Mouse (Mus musculus) heart, postnatal 4 days (tissue): ENCODE data around the gene Dcpp2. TPM values are rescaled to one million over a fixed set of nuclear protein-coding genes. Genes with fewer than 3 reads are reported as not detected.
"Not testable (repeated sequence)": the region's sequence is repeated elsewhere in the genome, so short reads cannot be mapped to it uniquely, and the experiment has no call there.

Experiments used
- DNase-seq: peaks from one replicate; pipeline ENCODE4 v3.0.0; 2021
- total RNA-seq, 2 experiments: library from RNA; stranded (reverse); gene quantifications; 2 replicates each; pipeline ENCODE4 v1.2.3; 2021

The Dcpp2 gene
- not detected for total RNA-seq

DNA sequence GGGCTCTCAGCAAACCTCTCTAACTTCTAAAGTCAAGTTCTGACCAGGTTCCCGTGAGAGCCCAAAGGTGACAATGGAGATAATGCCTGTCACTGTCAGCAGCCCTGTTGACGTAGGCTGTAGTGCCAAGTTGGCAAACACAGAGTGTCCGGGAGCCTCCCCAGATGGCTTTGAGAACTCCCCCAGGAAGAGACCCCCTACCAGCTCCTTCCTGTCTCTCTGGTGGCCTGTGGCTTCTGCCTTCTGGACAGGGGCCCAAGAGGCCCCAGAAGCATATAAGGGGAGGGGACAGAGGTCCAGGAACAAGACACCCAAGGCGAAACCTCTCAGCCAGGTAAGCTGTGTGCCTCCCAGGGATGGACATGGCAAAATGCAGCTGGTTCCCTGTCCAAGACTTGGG lies at the start of gene Dcpp2, which contains the start of gene Dcpp1:
Gene Dcpp2, plus strand, starts transcription at position 305 of the 400 bp plus-strand sequence.
Gene Dcpp1, plus strand, starts transcription at position 301 of the 400 bp plus-strand sequence.
- not testable (repeated sequence) for DNase-seq

DNA sequence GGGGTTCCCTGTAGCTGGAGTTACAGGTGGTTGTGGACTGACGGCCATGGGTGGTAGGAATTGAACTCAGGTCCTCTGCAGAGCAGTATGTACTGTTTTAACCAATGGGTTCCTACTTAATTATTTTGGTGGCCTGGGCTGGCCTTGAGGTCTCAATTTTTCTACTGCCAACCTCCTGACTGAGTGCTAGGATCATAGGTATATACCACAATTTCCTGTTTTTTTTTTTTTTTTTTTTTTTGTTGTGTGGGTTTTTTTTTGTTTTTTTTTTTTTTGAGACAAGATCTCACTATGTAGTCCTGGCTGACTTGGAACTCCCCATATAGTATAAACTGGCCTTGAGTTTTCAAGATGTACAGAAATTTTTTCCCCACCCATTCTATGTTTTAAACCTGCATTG lies 49.5 kb upstream of the Dcpp2 start:
- no peak for DNase-seq

DNA sequence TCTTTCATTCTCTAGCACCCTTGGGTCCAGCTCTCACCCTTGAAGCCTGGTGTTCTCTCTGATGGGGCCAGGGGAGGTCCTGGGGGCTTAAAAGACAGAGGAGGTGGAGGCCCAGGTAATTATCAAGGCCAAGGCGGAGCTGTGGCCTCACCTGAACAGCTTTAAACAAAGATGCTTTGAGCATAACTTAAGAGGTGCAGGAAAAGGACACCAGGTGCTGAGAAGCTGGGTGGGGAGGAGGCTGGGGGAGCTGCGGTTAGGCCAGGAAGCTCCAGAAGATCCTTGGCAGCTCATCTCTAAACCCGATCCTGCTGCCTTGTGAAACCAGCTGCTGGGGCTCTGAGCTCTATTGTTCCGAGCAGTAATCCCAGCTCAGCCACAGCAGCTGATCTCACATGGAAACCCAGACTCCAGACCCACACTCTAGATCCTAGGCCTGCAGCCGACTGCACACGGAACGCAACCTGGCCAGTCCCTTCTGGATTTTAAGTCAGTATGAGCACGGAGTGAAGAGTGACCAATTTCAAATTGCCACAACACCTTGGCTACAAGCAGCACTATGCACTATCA lies 44.6 kb upstream of the Dcpp2 start, which contains the start of gene Prss33:
Gene Prss33, minus strand, starts transcription at position 51 of the 570 bp plus-strand sequence.
- no peak for DNase-seq

DNA sequence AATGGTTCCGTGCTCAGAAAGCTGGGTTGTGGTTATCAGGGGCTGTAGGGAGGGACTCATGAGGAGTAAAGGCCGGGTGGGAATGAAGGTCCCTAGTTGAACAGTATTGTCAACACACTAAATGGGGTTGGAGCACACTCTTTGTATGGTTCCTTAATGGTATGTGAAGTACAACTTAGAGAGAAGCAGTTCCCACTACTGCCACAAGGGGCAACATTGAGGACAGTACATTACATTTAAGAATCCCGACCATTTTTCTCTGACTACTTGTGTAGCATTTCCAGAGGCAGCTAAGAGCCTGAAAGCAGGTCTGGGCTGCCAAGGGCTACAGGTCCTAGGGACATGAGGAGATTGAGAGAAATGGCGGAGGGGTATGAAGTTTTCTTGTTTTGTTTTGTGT lies 39.5 kb upstream of the Dcpp2 start:
- peak; percentile 71 for DNase-seq

DNA sequence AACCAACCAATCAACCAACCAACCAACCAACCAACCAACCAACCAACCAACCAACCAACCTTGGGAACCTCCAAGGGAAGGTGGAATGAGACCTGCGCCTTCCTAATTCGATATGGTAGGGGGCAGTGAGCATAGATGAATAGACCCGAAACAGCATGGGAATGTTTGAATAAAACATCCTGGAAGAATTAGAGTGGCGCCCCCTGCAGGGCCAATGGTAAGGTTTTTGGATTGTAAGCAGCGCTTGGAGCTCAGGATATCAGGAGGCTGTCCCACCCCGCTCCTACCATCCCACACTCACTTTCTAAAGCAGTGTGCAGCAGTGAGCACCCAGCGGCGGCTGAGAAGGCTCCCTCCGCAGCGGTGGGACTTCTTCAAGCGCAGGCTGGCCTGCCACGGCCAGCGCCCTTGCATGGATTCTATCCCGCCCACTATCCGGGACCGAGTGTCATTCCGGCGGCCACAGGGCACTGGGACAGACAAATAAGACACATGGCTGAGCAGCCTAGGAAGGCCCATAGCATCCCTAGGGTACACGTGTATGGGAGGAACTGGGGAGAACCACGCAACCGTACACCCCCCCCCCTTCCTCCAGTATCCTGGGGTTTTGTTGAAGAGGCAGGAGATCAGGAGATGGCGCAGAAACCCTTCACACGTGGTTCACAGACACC lies 37.4 kb upstream of the Dcpp2 start:
- peak; percentile 20 for DNase-seq

DNA sequence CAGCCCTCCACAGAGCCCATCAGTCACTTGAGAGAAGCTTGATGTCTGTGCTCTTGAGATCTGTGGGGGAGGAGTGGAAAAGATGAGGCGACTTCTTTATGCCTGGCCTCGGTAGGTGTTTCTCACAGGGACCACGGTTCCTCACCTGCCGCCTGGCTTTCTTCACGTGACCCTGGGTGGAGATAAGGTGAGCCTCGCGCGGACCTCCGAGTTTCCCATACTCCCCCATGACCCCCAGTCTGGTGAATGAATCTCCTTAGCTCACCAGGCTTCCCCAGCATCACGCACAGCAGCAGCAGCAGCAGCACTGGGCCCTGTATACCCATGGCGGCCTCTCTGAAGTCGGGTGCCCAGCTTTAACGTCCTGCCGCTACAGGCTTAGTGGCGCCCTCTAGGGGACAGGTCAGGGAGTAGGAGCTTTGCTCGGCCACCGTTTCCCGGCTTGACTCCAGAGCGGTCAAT lies 36.8 kb upstream of the Dcpp2 start, which contains the start of the genes Prss32 and Prss41:
Gene Prss32, plus strand, starts transcription at position 44 of the 462 bp plus-strand sequence.
Gene Prss41, minus strand, starts transcription at position 361 of the 462 bp plus-strand sequence.
- peak; percentile 55 for DNase-seq

DNA sequence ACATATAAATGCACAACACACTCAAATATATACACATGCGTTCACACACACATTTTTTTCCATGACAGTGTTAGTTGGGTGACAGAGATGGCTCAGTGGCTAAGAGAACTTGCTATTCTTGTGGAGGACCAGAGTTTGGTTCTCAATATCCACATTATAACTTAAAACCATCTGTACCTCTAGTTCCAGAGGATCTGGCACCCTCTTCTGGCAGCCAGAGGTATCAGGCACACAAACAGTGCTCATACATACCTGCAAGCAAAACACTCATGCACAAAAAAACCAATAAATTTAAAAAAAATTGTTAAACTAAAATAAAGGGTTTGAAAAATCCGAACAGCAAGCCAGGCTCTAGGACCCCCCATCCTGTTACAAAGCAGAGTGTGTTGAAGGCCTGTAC lies 30.7 kb upstream of the Dcpp2 start:
- DNase-seq = no peak

DNA sequence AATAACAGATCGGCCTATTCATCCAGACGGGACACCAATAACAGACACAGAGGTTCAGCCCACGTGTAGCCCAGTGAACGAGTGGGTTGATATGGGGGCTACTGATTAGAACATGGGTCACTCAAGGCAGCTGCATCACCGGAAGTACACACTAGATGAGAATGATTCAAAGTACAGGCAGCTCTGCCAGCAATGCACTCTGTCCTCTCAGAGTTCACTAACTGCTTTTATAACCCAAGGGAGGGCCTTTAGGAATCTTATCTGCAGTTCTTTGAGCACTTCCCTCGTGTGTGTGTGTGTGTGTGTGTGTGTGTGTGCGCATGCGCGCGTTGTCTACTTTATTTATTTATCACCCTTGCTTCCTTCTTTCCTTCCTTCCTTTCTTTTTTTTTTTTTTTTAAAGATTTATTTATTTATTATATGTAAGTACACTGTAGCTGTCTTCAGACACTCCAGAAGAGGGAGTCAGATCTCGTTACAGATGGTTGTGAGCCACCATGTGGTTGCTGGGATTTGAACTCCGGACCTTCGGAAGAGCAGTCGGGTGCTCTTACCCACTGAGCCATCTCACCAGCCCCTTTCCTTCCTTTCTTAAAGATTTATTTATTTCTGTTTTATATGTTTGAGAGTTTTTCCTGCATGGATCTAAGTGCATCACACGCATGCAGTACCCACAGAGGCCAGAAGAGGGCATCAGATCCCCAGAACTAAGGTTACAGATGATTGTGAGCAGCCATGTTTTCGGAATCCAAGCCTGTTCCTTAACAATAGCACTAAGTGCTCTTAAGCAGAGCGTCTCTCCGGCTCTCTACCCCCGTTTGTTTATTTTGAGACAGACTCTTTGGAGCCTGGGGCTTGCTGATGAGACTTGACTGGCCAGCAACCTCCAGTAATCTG lies 29.6 kb upstream of the Dcpp2 start:
- peak; percentile 81 for DNase-seq

DNA sequence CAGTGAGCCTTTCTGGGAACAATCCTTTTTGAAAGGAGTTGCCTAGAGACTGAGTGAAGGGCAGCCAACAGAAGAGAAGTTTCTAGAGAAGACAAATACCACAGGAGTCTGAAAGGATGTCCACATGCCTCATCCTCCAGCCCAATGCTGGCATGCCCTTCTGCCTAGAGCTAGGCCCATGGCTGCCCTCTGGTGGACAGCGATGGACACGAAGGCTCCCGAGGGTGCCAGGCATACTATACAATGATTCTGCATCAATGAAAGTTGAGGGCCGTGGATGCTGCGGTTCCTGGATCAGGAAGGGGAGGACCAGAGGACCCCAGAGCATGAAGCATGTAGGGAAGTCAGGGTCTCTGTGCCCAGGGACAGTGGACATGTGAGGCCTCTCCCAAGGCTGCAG lies 27.4 kb upstream of the Dcpp2 start:
- DNase-seq = peak; percentile 67

DNA sequence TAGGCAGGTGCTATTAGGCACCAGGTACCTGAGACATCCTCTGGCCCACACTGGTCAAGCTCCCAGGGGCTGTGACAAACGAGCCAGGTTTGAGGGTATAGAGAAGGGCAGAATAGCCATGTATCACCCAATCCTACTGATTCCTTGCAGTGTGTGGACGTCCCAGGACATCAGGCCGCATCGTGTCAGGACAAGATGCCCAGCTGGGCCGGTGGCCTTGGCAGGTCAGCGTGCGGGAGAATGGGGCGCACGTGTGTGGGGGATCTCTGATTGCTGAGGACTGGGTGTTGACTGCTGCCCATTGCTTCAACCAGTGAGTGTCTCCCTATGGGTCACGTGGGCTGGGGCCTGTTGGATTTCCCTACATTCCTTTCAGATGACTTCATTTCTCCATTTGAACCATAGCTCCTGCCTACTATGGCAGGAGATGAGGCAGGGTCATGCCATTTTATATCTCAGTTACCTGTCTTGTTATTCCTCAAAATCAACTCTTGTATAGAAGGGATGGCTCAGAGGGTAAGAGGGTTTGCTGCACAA lies 26.4 kb upstream of the Dcpp2 start:
- no peak for DNase-seq

DNA sequence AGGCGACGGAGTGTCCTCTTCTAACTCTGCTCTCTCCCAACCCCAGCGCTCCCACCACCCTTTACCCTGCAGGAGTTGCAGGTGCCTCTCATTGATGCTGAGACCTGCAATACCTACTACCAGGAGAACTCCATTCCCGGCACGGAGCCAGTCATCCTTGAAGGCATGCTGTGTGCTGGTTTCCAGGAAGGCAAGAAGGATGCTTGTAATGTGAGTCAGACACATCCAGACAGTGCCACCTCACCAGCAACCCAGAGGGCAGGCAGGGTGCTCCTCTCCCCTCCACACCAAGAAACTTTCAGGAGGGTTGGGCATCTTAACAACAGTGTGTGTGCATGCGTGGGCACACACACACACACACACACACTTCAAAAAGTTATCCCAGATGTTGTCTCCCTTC lies 23.5 kb upstream of the Dcpp2 start:
- DNase-seq = no peak

DNA sequence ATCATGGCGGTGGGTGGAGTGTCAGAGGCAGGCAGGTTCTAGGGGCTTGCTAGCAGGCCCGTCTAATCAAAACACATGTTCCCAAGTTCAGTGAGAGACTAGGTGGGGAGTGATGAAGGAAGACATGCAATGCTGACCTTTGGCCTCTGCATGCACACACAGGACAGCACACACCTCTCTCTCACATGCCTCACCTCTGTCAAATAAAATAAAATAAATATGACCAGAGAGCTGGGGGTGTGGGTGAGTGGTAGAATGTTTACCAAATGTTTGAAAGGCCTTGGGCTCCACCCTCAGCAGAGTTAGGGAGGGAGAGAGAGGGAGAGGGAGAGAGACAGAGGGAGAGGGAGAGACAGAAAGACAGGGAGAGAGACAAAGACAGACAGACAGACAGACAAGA lies 22.8 kb upstream of the Dcpp2 start:
- DNase-seq = no peak

DNA sequence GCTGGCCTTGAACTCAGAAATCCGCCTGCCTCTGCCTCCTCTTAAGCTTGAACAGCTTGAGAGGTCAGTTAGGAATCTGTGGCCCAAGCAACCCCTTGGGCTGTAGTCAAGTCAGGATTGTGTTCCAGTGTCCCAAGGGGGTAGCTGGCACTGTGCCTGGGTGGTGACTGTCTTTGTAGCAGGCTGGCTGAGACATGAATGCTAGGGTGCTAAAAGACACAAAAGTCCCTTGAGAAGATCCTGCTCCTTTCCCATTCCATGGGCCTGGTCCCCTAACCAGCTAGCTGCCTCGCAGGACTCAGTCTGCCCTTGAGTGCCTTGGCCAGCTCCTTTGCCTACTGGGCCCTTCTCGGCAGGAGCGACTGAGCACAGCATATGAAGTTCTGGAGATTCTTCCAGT lies 17.8 kb upstream of the Dcpp2 start:
- DNase-seq = no peak

DNA sequence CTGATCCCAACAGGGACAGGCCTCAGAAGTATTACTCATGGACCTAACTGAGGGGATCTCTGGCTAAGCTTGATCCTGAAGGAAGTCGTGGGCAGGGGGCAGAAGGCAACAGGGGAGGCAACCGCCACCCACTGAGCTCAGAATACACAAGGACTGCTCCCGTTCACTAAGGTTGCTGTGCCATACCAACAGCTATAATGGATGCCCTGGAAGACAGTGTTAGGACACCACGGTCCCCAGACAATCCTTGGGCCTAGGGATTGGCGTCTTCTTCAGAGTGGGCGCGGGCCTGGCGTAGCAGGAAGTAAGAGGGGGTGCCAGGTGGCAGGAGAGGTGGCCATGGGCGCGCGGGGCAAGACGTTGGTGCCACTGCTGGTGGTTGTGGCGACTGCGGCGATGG lies 12.9 kb upstream of the Dcpp2 start, which contains the start of gene Prss21:
Gene Prss21, plus strand, starts transcription at position 301 of the 400 bp plus-strand sequence.
- no peak for DNase-seq

DNA sequence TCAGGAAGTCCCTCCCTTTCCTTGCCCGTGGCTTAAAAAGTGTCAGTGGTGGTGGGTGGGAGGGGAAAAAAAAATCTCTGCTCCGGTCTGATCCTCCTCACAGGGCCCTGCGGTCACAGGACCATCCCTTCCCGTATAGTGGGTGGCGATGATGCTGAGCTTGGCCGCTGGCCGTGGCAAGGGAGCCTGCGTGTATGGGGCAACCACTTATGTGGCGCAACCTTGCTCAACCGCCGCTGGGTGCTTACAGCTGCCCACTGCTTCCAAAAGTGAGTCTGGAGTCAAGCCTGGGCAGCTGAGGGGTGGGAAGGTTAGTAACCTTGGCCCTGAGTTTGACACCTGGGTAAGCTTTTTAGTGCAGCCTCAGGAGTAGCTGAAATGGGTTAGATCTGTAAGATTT lies 12.2 kb upstream of the Dcpp2 start:
- DNase-seq = no peak

DNA sequence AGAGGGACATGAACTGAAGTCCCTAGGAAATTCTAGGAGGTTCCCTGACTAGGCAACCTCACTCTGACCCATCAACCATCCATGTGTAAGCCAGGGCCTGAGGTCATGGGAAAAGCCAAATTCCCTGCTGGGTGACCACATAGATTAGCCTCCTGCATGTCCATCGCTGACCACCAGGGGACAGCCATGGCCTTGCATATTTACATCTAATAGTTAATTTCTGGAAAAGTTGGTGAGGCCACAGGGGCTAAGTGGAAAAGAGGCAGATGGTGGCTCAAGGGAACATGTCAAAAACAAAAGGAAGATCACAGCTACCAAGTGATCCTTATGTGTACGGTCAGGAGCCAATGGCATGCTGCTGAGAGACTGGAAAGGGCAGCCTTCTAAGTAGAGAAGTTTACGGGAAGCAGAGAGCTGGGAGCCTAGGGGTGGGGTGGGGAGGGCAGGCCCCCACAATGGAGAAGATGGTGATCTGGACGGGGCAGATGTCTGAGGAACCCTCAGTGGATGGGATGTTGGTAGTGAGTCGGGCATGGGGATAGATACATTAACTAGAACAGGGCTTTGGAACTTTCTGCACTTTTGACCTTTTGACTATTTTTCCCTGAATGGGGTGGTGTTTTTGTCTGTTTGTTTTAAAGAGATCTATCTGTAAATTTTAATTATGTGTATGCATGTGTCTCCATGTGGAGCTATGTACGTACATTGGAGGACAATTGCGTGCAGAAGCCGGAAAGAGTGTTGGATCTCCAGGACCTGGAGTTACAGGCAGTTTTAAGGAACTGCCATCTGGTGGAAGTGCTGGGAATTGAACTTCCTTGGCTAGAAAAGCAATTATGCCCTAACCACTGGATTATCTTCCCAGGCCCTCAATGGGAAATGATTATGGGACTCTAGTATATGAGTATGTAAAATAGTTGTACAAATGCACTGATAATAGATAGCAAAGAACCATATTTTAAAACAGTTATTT lies 6.5 kb upstream of the Dcpp2 start:
- DNase-seq = peak; percentile 74

DNA sequence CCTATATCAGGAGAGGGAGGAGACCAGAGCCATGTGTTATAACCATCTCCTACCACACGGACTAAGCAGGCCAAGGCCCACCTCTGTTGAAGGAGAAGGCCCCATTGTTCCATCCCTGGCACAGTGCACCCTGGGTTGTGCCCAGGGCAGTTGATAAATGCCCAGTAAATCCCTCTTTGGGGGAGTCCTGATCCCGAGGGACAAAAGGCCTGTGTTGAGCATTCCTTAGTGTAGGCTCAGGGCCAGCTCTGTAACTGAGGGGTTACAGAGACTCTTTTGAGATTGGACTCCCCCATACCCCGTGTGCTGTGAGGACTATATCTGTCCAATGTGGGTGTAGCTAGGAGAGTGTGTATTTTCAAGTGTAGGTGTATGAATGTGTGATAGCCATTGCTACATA lies 3.9 kb upstream of the Dcpp2 start:
- DNase-seq = no peak

DNA sequence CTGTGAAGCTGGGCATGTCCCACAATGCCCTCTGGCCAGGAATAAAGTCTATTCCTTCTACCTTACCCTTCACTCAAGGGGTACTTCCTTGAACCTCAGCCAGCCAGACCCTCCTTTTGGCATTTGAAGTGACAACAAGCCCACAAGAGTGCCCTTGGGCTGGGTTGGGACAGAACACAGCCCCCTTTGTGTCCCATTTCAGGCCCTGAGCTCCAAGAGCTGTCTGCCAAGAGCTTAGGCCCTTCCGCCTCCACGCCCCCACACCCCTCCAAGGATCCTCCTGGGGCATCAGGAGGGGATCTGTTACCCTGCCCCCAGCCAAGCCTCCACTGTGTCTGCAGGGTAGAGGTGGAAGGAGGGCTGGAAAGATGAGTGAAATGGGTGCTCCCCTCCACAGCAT lies 3.5 kb upstream of the Dcpp2 start:
- DNase-seq = no peak

DNA sequence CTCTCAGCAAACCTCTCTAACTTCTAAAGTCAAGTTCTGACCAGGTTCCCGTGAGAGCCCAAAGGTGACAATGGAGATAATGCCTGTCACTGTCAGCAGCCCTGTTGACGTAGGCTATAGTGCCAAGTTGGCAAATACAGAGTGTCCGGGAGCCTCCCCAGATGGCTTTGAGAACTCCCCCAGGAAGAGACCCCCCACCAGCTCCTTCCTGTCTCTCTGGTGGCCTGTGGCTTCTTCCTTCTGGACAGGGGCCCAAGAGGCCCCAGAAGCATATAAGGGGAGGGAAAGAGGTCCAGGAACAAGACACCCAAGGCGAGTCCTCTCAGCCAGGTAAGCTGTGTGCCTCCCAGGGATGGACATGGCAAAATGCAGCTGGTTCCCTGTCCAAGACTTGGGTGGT lies 36.5 kb downstream of the Dcpp2 start, which contains the start of gene Dcpp3:
Gene Dcpp3, plus strand, starts transcription at position 301 of the 400 bp plus-strand sequence.
- DNase-seq = not testable (repeated sequence)

DNA sequence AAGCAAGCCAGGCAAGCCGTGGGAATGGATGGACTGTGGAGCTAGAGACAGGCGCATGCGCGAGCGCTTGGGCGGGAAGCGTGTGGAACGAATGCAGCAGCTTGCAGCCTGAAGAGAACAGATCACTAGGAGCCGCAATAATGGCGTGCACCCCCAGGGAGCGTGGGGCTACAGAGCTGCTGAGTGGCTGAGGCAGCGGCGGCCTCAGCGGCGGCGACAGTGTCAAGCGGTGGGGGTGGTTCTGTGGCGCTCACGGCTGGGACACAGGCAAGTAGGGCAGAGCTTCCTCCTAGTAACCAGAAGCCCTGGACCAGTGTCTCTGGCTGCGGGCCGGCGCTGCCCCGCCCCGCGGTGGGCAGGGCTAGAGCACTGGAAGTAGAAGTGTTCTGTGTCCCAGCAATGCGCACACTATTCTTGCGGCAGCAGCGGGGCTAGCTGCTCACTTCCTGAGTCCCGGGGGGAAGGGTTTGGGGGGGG lies 43.9 kb downstream of the Dcpp2 start:
- peak; percentile 91 for DNase-seq

DNA sequence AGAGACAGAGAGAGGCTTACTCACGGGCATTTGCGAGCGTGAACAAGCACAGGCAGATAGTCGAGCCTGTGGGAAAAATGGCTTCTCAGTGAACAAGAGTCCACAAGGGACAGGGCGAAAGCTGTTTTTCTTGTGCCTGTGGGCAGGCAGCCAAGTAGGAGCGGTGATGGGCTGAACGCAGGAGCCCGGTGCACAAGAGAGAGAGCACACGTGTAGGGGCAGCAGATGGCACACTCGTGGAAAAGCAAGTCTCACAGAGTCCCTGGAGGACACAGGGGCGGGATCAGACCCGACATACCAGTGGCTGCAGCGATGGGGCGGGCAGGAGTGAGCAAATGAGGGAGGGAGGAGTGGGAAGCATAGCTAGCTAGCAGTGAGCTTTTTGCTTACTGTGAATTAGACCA lies 44.4 kb downstream of the Dcpp2 start:
- DNase-seq = peak; percentile 70
